Mouse (Mus musculus) neural tube, embryonic 10.5 days (tissue): Measurements from ENCODE around the gene Olfr585.

Experiments used
- DNase-seq: peaks from one replicate; pipeline ENCODE4 v3.0.0-alpha.2; 2017; ENCODE audit warnings: low spot score; ENCODE audit errors: extremely low spot score

The Olfr585 gene

DNA sequence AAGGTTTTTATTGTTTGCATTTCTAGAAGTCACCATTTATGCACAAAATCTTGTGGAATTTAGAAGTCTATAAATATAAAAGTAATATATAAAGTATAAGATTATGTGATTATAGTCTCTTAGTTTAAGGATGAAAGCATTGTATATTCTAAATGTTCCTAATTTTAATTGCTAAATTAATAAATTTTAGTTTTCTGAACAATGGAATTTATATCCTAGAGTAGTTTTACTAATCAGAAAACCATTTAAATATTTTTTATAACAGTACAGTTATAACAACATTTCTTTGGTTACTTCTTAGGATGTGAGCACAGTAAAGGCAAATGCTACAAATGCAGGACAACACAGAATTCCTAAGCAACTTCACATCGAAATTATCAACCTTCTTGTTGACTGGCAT lies at the start of gene Olfr585:
Gene Olfr585 (plus strand): TSS at position 301 of the 400 bp plus-strand sequence.
- DNase-seq: no peak

DNA sequence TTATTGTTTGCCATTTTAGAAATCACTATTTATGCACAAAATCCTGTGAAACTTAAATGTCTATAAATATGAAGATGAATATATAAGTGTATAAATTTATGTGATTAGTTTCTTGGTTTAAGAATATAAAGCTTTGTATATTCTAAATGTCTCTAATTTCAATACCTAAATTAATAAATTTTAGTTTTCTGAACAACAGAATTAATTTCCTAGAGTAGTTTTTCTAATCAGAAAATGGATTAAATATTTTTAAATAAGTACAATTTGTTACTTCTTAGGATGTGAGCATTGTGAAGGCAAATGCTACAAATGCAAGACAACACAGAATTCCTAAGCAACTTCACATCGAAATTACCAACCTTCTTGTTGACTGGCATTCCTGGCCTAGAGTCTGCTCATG lies 46.5 kb upstream of the Olfr585 start, which contains the start of gene Olfr583:
Gene Olfr583 (plus strand): TSS at position 301 of the 400 bp plus-strand sequence.
- no peak for DNase-seq

DNA sequence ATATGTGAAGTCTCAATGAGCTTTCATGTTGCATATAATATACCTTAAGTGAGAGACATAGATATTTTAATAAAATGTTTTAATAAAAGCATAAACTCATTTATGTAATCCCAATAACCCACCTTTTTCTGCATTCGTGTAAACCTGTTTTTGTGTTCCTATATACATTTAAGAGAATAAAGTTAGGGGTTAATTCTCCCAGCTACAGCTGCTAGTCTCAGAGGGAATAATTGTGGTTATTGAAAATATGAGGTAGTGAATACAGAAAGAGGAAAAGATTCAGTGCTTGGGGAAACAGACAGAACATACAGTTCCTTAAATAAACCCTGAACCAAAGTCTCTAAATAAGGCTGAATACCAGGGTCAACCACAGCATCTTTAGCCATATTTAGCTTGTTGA lies 15.9 kb upstream of the Olfr585 start, which contains the start of gene Olfr584:
Gene Olfr584 (plus strand): TSS at position 301 of the 400 bp plus-strand sequence.
- no peak for DNase-seq

DNA sequence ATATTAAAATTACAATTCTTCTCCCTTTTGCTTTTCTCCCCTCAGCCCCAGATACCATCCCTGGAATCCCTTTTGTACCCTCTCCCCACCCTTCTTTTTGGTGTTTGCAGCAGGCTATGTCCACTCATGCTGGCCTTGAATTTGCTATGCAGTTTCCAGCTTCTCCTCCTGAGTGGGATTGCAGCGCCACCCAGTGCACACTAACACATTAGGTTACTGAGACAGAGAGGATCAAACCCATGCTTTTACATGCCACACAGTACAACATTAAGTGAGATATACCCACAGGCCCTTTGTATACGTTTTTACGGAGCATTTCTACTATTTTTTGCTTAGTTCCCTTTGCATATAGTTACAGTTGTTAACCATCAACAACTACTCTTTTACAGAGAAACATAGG lies 21.9 kb downstream of the Olfr585 start:
- no peak for DNase-seq

DNA sequence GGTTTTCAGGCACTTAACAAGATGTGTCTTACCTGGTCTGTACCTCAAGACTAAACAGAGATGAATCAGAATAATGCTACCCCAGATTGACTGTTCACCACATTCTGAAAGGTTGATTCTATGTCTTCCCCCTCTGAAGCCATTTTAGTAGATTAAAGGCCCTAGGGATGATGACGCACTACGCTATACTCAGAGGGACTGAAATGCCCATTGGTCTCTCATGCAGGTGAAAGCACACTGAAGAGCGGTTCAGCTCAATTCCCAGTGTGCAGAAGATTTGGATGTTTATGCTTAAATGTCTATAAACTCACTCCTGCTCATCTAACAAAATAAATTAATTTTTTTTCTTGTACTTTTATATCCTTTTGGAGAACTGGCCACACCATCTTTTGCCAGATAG lies 28.0 kb downstream of the Olfr585 start, which contains the start of gene Olfr586:
Gene Olfr586 (minus strand): TSS at position 101 of the 400 bp plus-strand sequence.
- no peak for DNase-seq

DNA sequence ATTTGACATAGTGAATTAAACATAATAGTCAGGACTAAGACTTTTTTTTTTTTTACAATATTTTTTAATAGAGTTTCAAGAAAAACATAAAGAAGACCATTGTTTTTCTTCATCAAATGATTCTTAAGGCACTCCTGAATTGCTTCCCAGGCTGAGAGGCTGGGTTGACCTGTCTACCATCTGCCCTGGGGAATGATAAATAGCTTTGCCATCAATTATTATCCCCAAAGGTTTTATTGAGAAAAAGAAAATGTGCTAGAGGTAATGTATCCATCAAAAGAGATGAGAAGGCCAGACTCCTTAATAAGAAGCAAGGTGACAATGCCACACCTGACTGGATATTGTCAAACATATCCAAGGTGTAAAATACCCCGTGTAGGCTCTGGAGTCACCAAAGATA lies 43.1 kb downstream of the Olfr585 start, which contains the start of gene Olfr588-ps1:
Gene Olfr588-ps1 (plus strand): TSS at position 301 of the 400 bp plus-strand sequence.
- DNase-seq: no peak
